In the genomic region with DNA sequence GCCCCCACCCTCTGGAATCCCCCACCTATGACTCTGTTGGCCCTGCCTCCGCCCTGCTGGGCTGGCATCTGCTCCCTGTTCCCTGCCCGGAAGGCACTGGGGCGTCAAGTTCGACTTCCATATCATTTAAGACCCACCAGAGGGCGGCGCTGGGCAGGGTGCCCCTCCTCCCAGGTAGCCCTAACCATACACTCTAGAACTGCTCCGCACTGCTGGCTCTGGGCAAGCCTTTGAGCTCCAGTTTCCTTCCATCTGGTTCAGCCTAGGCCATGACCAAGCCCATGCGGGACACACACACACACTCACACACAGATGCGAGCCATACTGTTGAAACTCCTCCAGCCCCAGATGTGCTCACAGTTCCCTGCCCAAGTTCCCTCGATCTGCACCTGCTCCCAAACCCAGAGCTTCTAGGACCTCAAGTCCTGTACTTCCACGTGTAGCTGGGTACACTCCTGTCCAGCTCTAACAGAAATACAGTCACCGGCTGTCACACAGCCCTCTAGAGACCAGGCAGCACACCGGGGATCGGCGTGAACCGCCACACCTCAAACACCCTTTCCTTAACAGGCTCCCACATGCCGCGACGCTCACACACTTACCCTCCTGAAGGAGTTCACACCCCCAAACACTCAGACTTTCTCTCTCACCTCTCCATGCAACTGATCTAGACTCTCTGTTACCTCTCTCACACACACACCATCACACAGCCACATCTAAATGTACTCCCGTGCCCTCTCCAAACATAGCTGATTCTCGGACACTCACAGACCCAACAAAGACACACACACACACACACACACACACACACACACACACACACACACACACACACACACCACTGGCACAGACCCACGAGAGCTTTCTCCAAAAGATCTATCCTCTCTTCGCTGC, we compare ENCODE assay signal across 9 mouse cellular contexts. TPM values are rescaled to one million over a fixed set of nuclear protein-coding genes. Genes with fewer than 3 reads are reported as not detected.
DNase-seq lines count a peak whose midpoint lies in the region; ATAC-seq and TF ChIP-seq lines count a peak whose summit lies in the region.
"Had no signal": no experiment of that assay in that cellular context is flagged by ENCODE, and none has a peak within 500 bp of the region (broad histone marks: within the 10 kb centered on the region; RNA-seq: fewer than 3 reads in every experiment).

No protein-coding gene starts in this region.

- peaks cover 69% of the 10 kb centered on the region for H3K27me3 ChIP-seq in kidney, postnatal 0 days (ENCODE audit: insufficient read depth, low read length)
- peaks cover 59% of the 10 kb centered on the region for H3K27me3 ChIP-seq in hindbrain, embryonic 14.5 days (ENCODE audit: control insufficient read depth, insufficient read depth, low read length)
- peaks cover 74% of the 10 kb centered on the region for H3K27me3 ChIP-seq in neural tube, embryonic 11.5 days (ENCODE audit: control insufficient read depth, insufficient read depth, low read length)

- peak; percentile 25; the same call in 1 of the 2 replicates for TF ChIP-seq CTCF in kidney, postnatal 0 days (IDR thresholded peaks at IDR 0.05; ENCODE audit: low read depth)

- 0 out of 2 replicates have a peak, but pooled peaks have one; percentile 17 for ATAC-seq in kidney, postnatal 0 days (replicated peaks; ENCODE audit: low FRiP score, low read depth)
- peak; percentile 15; the same call in 1 of the 2 replicates for ATAC-seq in hindbrain, embryonic 14.5 days (ENCODE audit: low FRiP score)
- ATAC-seq in neural tube, embryonic 11.5 days (ENCODE audit: insufficient read depth, low FRiP score, low TSS enrichment) = peak; percentile 24; the same call in 1 of the 2 replicates
- ATAC-seq: Patski had no signal

- no peaks in the 10 kb centered on the region for H3K9me3 ChIP-seq in kidney, postnatal 0 days (replicated peaks; ENCODE audit: low read length)
- no peaks in the 10 kb centered on the region for H3K9me3 ChIP-seq in hindbrain, embryonic 14.5 days (ENCODE audit: control insufficient read depth, low read length)
- no peaks in the 10 kb centered on the region for H3K9me3 ChIP-seq in neural tube, embryonic 11.5 days (ENCODE audit: control insufficient read depth, low read length)

- H3K4me1 ChIP-seq in kidney, postnatal 0 days (replicated peaks; ENCODE audit: insufficient read depth, low read length) = no peaks in the 10 kb centered on the region; the same call in 1 of the 2 replicates
- H3K4me1 ChIP-seq in hindbrain, embryonic 14.5 days (replicated peaks; ENCODE audit: control insufficient read depth, insufficient read depth, low read length) = peaks cover 29% of the 10 kb centered on the region
- H3K4me1 ChIP-seq in neural tube, embryonic 11.5 days (ENCODE audit: control insufficient read depth, insufficient read depth, low read length) = peaks cover 13% of the 10 kb centered on the region

- no peaks in the 10 kb centered on the region for H3K36me3 ChIP-seq in kidney, postnatal 0 days (ENCODE audit: insufficient read depth, low read length)
- no peaks in the 10 kb centered on the region for H3K36me3 ChIP-seq in hindbrain, embryonic 14.5 days (replicated peaks; ENCODE audit: control insufficient read depth, insufficient read depth)
- H3K36me3 ChIP-seq in neural tube, embryonic 11.5 days (ENCODE audit: control insufficient read depth, insufficient read depth, low read length) = no peaks in the 10 kb centered on the region

- no peak overlapping the region for H3K27ac ChIP-seq in kidney, postnatal 0 days
- H3K27ac ChIP-seq in hindbrain, embryonic 14.5 days = peak overlapping the region; percentile 79
- H3K27ac ChIP-seq in neural tube, embryonic 11.5 days (ENCODE audit: low read depth, low read length) = no peak overlapping the region

- H3K4me3 ChIP-seq in kidney, postnatal 0 days (replicated peaks; ENCODE audit: low read depth, low read length) = no peak overlapping the region
- peak overlapping the region; percentile 74 for H3K4me3 ChIP-seq in hindbrain, embryonic 14.5 days (replicated peaks; ENCODE audit: low read length)
- peak overlapping the region; percentile 54 for H3K4me3 ChIP-seq in neural tube, embryonic 11.5 days (ENCODE audit: low read depth, low read length)

- 0 out of 2 replicates have a peak overlapping the region, but pooled peaks have one; percentile 36 for H3K4me2 ChIP-seq in kidney, postnatal 0 days (ENCODE audit: low read length)
- peak overlapping the region; percentile 94 for H3K4me2 ChIP-seq in hindbrain, embryonic 14.5 days (replicated peaks)
- peak overlapping the region; percentile 90 for H3K4me2 ChIP-seq in neural tube, embryonic 11.5 days (ENCODE audit: low read depth)

- 4% methylated on average over 23 of the region's 23 CpGs for WGBS in kidney, postnatal 0 days
- WGBS in hindbrain, embryonic 14.5 days = 2% methylated on average over 23 of the region's 23 CpGs
- 5% methylated on average over 23 of the region's 23 CpGs for WGBS in neural tube, embryonic 11.5 days

- H3K9ac ChIP-seq in kidney, postnatal 0 days (ENCODE audit: low read depth, low read length) = no peak overlapping the region
- H3K9ac ChIP-seq in hindbrain, embryonic 14.5 days = peak overlapping the region; percentile 73
- peak overlapping the region; percentile 60 for H3K9ac ChIP-seq in neural tube, embryonic 11.5 days (ENCODE audit: low read length)

- peak; percentile 44 for DNase-seq in kidney, postnatal 0 days (ENCODE audit: low spot score)
- DNase-seq in kidney, adult 9 months = no peak
- peak; percentile 88 for DNase-seq in cerebellum, adult 9-10 months
- DNase-seq in hindbrain, embryonic 14.5 days (ENCODE audit: low spot score) = peak; percentile 73
- peak; percentile 63 for DNase-seq in neural tube, embryonic 11.5 days (ENCODE audit: low spot score)
- no peak for DNase-seq in spleen, postnatal 10 days (ENCODE audit: low spot score in 2 of 2)
- no peak for DNase-seq in testis, postnatal 10 days (ENCODE audit: low spot score)
- no peak for DNase-seq in adrenal gland, adult 18-20 months (ENCODE audit: low spot score in 2 of 2)

RNA-seq across cellular contexts. Expression of a gene that starts 1.1 kb away (rescaled TPM):
- 1.2 and 1.3 TPM in 2 replicates for polyA plus RNA-seq in kidney, postnatal 0 days (2015; fragmentation: Nextera tagmentation; extraction: Ambion mirVana)
- polyA plus RNA-seq in hindbrain, embryonic 14.5 days (2014; fragmentation: Nextera tagmentation; extraction: Ambion mirVana) = 64.4 and 75.1 TPM in 2 replicates
- polyA plus RNA-seq in neural tube, embryonic 11.5 days (2014; fragmentation: Nextera tagmentation; extraction: Ambion mirVana) = 12.4 and 12.9 TPM in 2 replicates
- 1 to 10 TPM; 3.1 to 7.2 TPM for total RNA-seq in adrenal gland, adult 18-20 months (2021)
- polyA plus RNA-seq: Patski had no signal

Comparison
In these comparisons a context has a peak if more than half of its experiments do, and no peak if none do; other contexts are left out.
1. DNase-seq: peak in kidney, postnatal 0 days (single experiment), cerebellum, adult 9-10 months (single experiment), hindbrain, embryonic 14.5 days (single experiment) and neural tube, embryonic 11.5 days (single experiment); none in kidney, adult 9 months (single experiment), spleen, postnatal 10 days (0 of 2), testis, postnatal 10 days (single experiment) and adrenal gland, adult 18-20 months (0 of 2).
2. H3K4me2 ChIP-seq: peak in every context shown above with its lines; median percentile 94 in hindbrain, embryonic 14.5 days; 90 in neural tube, embryonic 11.5 days; 36 in kidney, postnatal 0 days.
3. Peak in every context shown above with its lines, with median percentiles within 50 percentile points of each other: ATAC-seq.